Mouse (Mus musculus) cerebellum, postnatal 25 days (tissue): ENCODE data around the gene Tacc2.

ENCODE experiments used
- DNase-seq, 2 experiments: peaks; one replicate each; pipeline ENCODE4 v3.0.0; 2021; ENCODE audit warnings: mixed read lengths in 2 of 2

The Tacc2 gene

GRCm38 (mm10) chr7:130782501-130783050 lies 205.3 kb downstream of the Tacc2 start:
- DNase-seq: no peak

- peak in 1 of 2 experiments; percentile 25 for DNase-seq
Measured at GRCm38 (mm10) chr7:130785923-130786575, 208.8 kb downstream of the Tacc2 start.

GRCm38 (mm10) chr7:130786708-130787107 lies 209.5 kb downstream of the Tacc2 start:
- no peak for DNase-seq

GRCm38 (mm10) chr7:130787537-130787936 lies 210.3 kb downstream of the Tacc2 start:
- DNase-seq: no peak

- DNase-seq: no peak
Measured at GRCm38 (mm10) chr7:130788950-130789349, 211.7 kb downstream of the Tacc2 start.

- no peak for DNase-seq
Measured at GRCm38 (mm10) chr7:130789456-130789855, 212.2 kb downstream of the Tacc2 start.

- DNase-seq: no peak
Measured at GRCm38 (mm10) chr7:130793671-130794070, 216.4 kb downstream of the Tacc2 start.

GRCm38 (mm10) chr7:130796786-130797185 lies 219.5 kb downstream of the Tacc2 start:
- DNase-seq: no peak

- DNase-seq: no peak
Measured at GRCm38 (mm10) chr7:130797524-130797923, 220.3 kb downstream of the Tacc2 start.

- DNase-seq: no peak
Measured at GRCm38 (mm10) chr7:130799418-130799817, 222.2 kb downstream of the Tacc2 start.

- no peak for DNase-seq
Measured at GRCm38 (mm10) chr7:130800681-130801080, 223.4 kb downstream of the Tacc2 start.

- no peak for DNase-seq
Measured at GRCm38 (mm10) chr7:130801811-130802210, 224.6 kb downstream of the Tacc2 start.

GRCm38 (mm10) chr7:130803251-130803825 lies 226.1 kb downstream of the Tacc2 start:
- DNase-seq: no peak

GRCm38 (mm10) chr7:130804991-130805390 lies 227.8 kb downstream of the Tacc2 start:
- DNase-seq: no peak

GRCm38 (mm10) chr7:130807749-130808148 lies 230.5 kb downstream of the Tacc2 start:
- peak; percentile 58 to 74 for DNase-seq

- DNase-seq: no peak
Measured at GRCm38 (mm10) chr7:130808694-130809093, 231.5 kb downstream of the Tacc2 start.

GRCm38 (mm10) chr7:130810238-130810637 lies 233.0 kb downstream of the Tacc2 start:
- DNase-seq: no peak

- no peak for DNase-seq
Measured at GRCm38 (mm10) chr7:130812407-130812806, 235.2 kb downstream of the Tacc2 start.
